Mouse (Mus musculus) C2C12 (cell line): ENCODE measurements around the gene Tyrobp.

Experiments used
- CEBPB ChIP-seq: IDR thresholded peaks from one replicate; pipeline ENCODE4 v1.6.1; 2011; ENCODE audit warnings: low read depth, mild to moderate bottlenecking, control low read depth, moderate library complexity
- CTCF ChIP-seq: IDR thresholded peaks from one replicate; pipeline ENCODE4 v1.5.1; 2011; ENCODE audit not compliant: control insufficient read depth, insufficient read depth, insufficient read length
- MAX ChIP-seq: IDR thresholded peaks from one replicate; pipeline ENCODE4 v1.6.1; 2011; ENCODE audit warnings: mild to moderate bottlenecking, control low read depth
- MYOD1 ChIP-seq: IDR thresholded peaks from one replicate; pipeline ENCODE4 v1.6.1; 2011; ENCODE audit warnings: low read depth; ENCODE audit not compliant: control insufficient read depth, insufficient read length
- USF1 ChIP-seq: IDR thresholded peaks from one replicate; pipeline ENCODE4 v1.6.1; 2011; ENCODE audit warnings: low read depth, mild to moderate bottlenecking, control low read depth, moderate library complexity

DNA sequence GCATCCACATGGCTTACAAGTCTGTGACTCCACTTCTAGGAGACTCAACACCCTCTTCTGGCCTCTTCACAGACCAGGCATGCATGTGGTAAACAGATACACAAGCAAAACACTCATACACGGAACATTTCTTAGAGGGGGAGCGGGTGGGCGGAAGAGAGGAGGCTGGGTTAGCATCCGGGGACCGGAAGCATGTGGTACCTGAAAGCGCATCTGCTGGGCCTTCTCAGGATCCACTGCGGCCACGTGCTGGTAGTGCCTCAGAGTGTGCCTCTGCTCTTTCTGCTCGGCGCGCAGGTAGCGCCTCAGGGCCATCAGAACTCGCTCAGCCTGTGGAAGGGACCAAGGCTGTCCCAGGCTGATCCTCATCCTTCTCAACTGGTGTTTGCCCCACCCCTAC, 26.2 kb downstream of the Tyrobp start:
- no peak for TF ChIP-seq USF1
- TF ChIP-seq CTCF: no peak
- no peak for TF ChIP-seq MYOD1
- no peak for TF ChIP-seq MAX
- no peak for TF ChIP-seq CEBPB
